Mouse (Mus musculus) T-helper 1 cell (primary cell): ENCODE results near the gene Sptbn1.

Experiments used
- in situ Hi-C: fragments of 300-600 bp; cut with MboI, MseI; formaldehyde crosslinking; loops from one replicate; pipeline ENCODE4 v1.15.1; 2025; ENCODE audit warnings: high pct_unique_total_duplicates

The Sptbn1 gene

GRCm38 (mm10) chr11:30217496-30217895 is 50.5 kb downstream of the Sptbn1 start:
- in situ Hi-C loops = loop anchor here (5.0 kb wide), 1 partner anchor 660 kb away; no protein-coding TSS in a partner anchor

GRCm38 (mm10) chr11:30211663-30212416 is 56.1 kb downstream of the Sptbn1 start:
- in situ Hi-C loops = no loop called here

- in situ Hi-C loops = no loop called here
Measured at GRCm38 (mm10) chr11:30211141-30211540, 56.8 kb downstream of the Sptbn1 start.

GRCm38 (mm10) chr11:30210100-30210811 is 57.7 kb downstream of the Sptbn1 start:
- in situ Hi-C loops = no loop called here

GRCm38 (mm10) chr11:30209495-30209894 is 58.5 kb downstream of the Sptbn1 start:
- in situ Hi-C loops = no loop called here

- in situ Hi-C loops = no loop called here
Measured at GRCm38 (mm10) chr11:30204398-30204797, 63.6 kb downstream of the Sptbn1 start.

- in situ Hi-C loops = no loop called here
Measured at GRCm38 (mm10) chr11:30200391-30200790, 67.6 kb downstream of the Sptbn1 start.

- in situ Hi-C loops = loop anchor here (25.0 kb wide), 1 partner anchor 1814 kb away; the partner anchor contains the start of gene Nsg2
Measured at GRCm38 (mm10) chr11:30198091-30198675, 69.8 kb downstream of the Sptbn1 start.

- in situ Hi-C loops = loop anchor here (25.0 kb wide), 1 partner anchor 1815 kb away; the partner anchor contains the start of gene Nsg2
Measured at GRCm38 (mm10) chr11:30197564-30198090, 70.3 kb downstream of the Sptbn1 start.

GRCm38 (mm10) chr11:30196368-30197070 is 71.5 kb downstream of the Sptbn1 start:
- in situ Hi-C loops = loop anchor here (25.0 kb wide), 1 partner anchor 1816 kb away; the partner anchor contains the start of gene Nsg2

- in situ Hi-C loops = loop anchor here (25.0 kb wide), 1 partner anchor 1817 kb away; the partner anchor contains the start of gene Nsg2
Measured at GRCm38 (mm10) chr11:30195756-30196155, 72.2 kb downstream of the Sptbn1 start.

- in situ Hi-C loops = loop anchor here (25.0 kb wide), 1 partner anchor 1818 kb away; the partner anchor contains the start of gene Nsg2
Measured at GRCm38 (mm10) chr11:30194800-30195199, 73.2 kb downstream of the Sptbn1 start.

GRCm38 (mm10) chr11:30190959-30191358 is 77.0 kb downstream of the Sptbn1 start:
- in situ Hi-C loops = loop anchor here (25.0 kb wide), 1 partner anchor 1821 kb away; the partner anchor contains the start of gene Nsg2

- in situ Hi-C loops = loop anchor here (25.0 kb wide), 1 partner anchor 1822 kb away; the partner anchor contains the start of gene Nsg2
Measured at GRCm38 (mm10) chr11:30190119-30190518, 77.9 kb downstream of the Sptbn1 start.

GRCm38 (mm10) chr11:30186902-30187470 is 81.0 kb downstream of the Sptbn1 start:
- in situ Hi-C loops = loop anchor here (10.0 to 25.0 kb wide), 2 partner anchors 382 to 1825 kb away; partner anchors contain the start of gene Nsg2

GRCm38 (mm10) chr11:30184527-30184926 is 83.4 kb downstream of the Sptbn1 start:
- in situ Hi-C loops = loop anchor here (10.0 to 25.0 kb wide), 2 partner anchors 380 to 1828 kb away; partner anchors contain the start of gene Nsg2

GRCm38 (mm10) chr11:30182716-30183411 is 85.1 kb downstream of the Sptbn1 start:
- in situ Hi-C loops = loop anchor here (10.0 to 25.0 kb wide), 2 partner anchors 378 to 1829 kb away; partner anchors contain the start of gene Nsg2

- in situ Hi-C loops = loop anchor here (25.0 kb wide), 1 partner anchor 1834 kb away; the partner anchor contains the start of gene Nsg2
Measured at GRCm38 (mm10) chr11:30178193-30178592, 89.8 kb downstream of the Sptbn1 start.

GRCm38 (mm10) chr11:30177145-30177840 is 90.7 kb downstream of the Sptbn1 start:
- in situ Hi-C loops = loop anchor here (25.0 kb wide), 1 partner anchor 1835 kb away; the partner anchor contains the start of gene Nsg2
